Mouse (Mus musculus): ENCODE results near the gene F7. TPM values are rescaled to one million over a fixed set of nuclear protein-coding genes. Genes with fewer than 3 reads are reported as not detected.
"Not testable (repeated sequence)": the region's sequence is repeated elsewhere in the genome, so short reads cannot be mapped to it uniquely, and the experiment has no call there.

F7 gene
- polyA plus RNA-seq, 1 experiment: 27.2 TPM

GRCm38 (mm10) chr8:13050550-13050949 lies 24.7 kb downstream of the F7 start:
- DNase-seq: no peak
- TF ChIP-seq POLR2A (IDR thresholded peaks at IDR 0.05; ENCODE audit: borderline replicate concordance, extremely low read depth, low read depth, low read length) (no peak), CTCF (IDR thresholded peaks at IDR 0.05; ENCODE audit: insufficient read depth, low read length) (no peak)
- no peak overlapping the region for H3K4me3 ChIP-seq (replicated peaks; ENCODE audit: extremely low read depth, low read depth, low read length)
- 75% methylated on average over 10 of the region's 10 CpGs for WGBS
- H3K4me1 ChIP-seq (ENCODE audit: control insufficient read depth, insufficient read depth, low read length): no peaks in the 10 kb centered on the region

- TF ChIP-seq POLR2A (IDR thresholded peaks at IDR 0.05; ENCODE audit: borderline replicate concordance, extremely low read depth, low read depth, low read length): no peak
- TF ChIP-seq CTCF (IDR thresholded peaks at IDR 0.05; ENCODE audit: insufficient read depth, low read length): no peak
- 82% methylated on average over 4 of the region's 4 CpGs for WGBS
- no peak for DNase-seq
These were observed 31.5 kb downstream of the F7 start for GRCm38 (mm10) chr8:13057351-13057750.

GRCm38 (mm10) chr8:13060441-13061150 lies 34.8 kb downstream of the F7 start, which contains the start of gene Proz:
Proz (plus strand) TSS chr8:13060914.
- no peak for DNase-seq
- H3K4me3 ChIP-seq (replicated peaks; ENCODE audit: extremely low read depth, low read depth, low read length): no peak within 1 kb of the TSS
- WGBS: 75% methylated on average over 17 of the region's 17 CpGs
- peaks cover 2% of the 10 kb centered on the region; the same call in 1 of the 2 replicates for H3K4me1 ChIP-seq (ENCODE audit: control insufficient read depth, insufficient read depth, low read length)
- TF ChIP-seq CTCF (IDR thresholded peaks at IDR 0.05; ENCODE audit: insufficient read depth, low read length) (no peak), POLR2A (IDR thresholded peaks at IDR 0.05; ENCODE audit: borderline replicate concordance, extremely low read depth, low read depth, low read length) (no peak)

More at GRCm38 (mm10) chr8:13057351-13057750, 31.5 kb downstream of the F7 start:
- H3K4me1 ChIP-seq (ENCODE audit: control insufficient read depth, insufficient read depth, low read length): peaks cover 2% of the 10 kb centered on the region; the same call in 1 of the 2 replicates
- H3K4me3 ChIP-seq (replicated peaks; ENCODE audit: extremely low read depth, low read depth, low read length): no peak overlapping the region

- no peak overlapping the region for H3K4me3 ChIP-seq (replicated peaks; ENCODE audit: extremely low read depth, low read depth, low read length)
- no peak for TF ChIP-seq CTCF (IDR thresholded peaks at IDR 0.05; ENCODE audit: insufficient read depth, low read length)
- TF ChIP-seq POLR2A (IDR thresholded peaks at IDR 0.05; ENCODE audit: borderline replicate concordance, extremely low read depth, low read depth, low read length): no peak
- peak; percentile 35 for DNase-seq
- WGBS: 47% methylated on average over 16 of the region's 16 CpGs
- H3K4me1 ChIP-seq (ENCODE audit: control insufficient read depth, insufficient read depth, low read length): no peaks in the 10 kb centered on the region
These were observed 37.3 kb downstream of the F7 start for GRCm38 (mm10) chr8:13063112-13063511.

GRCm38 (mm10) chr8:13073255-13073654 lies 47.4 kb downstream of the F7 start:
- H3K4me1 ChIP-seq (ENCODE audit: control insufficient read depth, insufficient read depth, low read length): no peaks in the 10 kb centered on the region; the same call in 1 of the 2 replicates
- no peak for TF ChIP-seq CTCF (IDR thresholded peaks at IDR 0.05; ENCODE audit: insufficient read depth, low read length)
- 0 out of 2 replicates have a peak, but pooled peaks have one; percentile 19 for TF ChIP-seq POLR2A (IDR thresholded peaks at IDR 0.05; ENCODE audit: borderline replicate concordance, extremely low read depth, low read depth, low read length)
- DNase-seq: no peak
- no peak overlapping the region for H3K4me3 ChIP-seq (replicated peaks; ENCODE audit: extremely low read depth, low read depth, low read length)
- 78% methylated on average over 11 of the region's 11 CpGs for WGBS

GRCm38 (mm10) chr8:13075044-13075443 lies 49.2 kb downstream of the F7 start:
- Histone ChIP-seq H3K4me3 (replicated peaks; ENCODE audit: extremely low read depth, low read depth, low read length) (no peak overlapping the region), H3K4me1 (ENCODE audit: control insufficient read depth, insufficient read depth, low read length) (no peaks in the 10 kb centered on the region; the same call in 1 of the 2 replicates)
- 81% methylated on average over 8 of the region's 8 CpGs for WGBS
- peak; percentile 20 for DNase-seq
- TF ChIP-seq CTCF (IDR thresholded peaks at IDR 0.05; ENCODE audit: insufficient read depth, low read length) (no peak), POLR2A (IDR thresholded peaks at IDR 0.05; ENCODE audit: borderline replicate concordance, extremely low read depth, low read depth, low read length) (no peak)

GRCm38 (mm10) chr8:13075579-13075978 lies 49.7 kb downstream of the F7 start:
- H3K4me3 ChIP-seq (replicated peaks; ENCODE audit: extremely low read depth, low read depth, low read length); DNase-seq; H3K4me1 ChIP-seq (ENCODE audit: control insufficient read depth, insufficient read depth, low read length): not testable (repeated sequence)
- 93% methylated on average over 1 of the region's 1 CpGs for WGBS

GRCm38 (mm10) chr8:13077542-13077941 lies 51.7 kb downstream of the F7 start:
- Histone ChIP-seq H3K4me3 (replicated peaks; ENCODE audit: extremely low read depth, low read depth, low read length) (no peak overlapping the region), H3K4me1 (ENCODE audit: control insufficient read depth, insufficient read depth, low read length) (no peaks in the 10 kb centered on the region; the same call in 1 of the 2 replicates)
- WGBS: 88% methylated on average over 7 of the region's 7 CpGs
- DNase-seq: no peak
- TF ChIP-seq POLR2A (IDR thresholded peaks at IDR 0.05; ENCODE audit: borderline replicate concordance, extremely low read depth, low read depth, low read length) (no peak), CTCF (IDR thresholded peaks at IDR 0.05; ENCODE audit: insufficient read depth, low read length) (no peak)

Other genes starting within 250 kb of the F7 start
- 42.8 and 65.2 TPM in 2 replicates for gene Mcf2l, start 152.2 kb upstream of the F7 start, polyA plus RNA-seq (2012; rRNA removed)
- gene F10, start 11.3 kb downstream of the F7 start, polyA plus RNA-seq (2012; rRNA removed): 6.0 and 18.5 TPM in 2 replicates
- 3.2 and 4.5 TPM in 2 replicates for gene Proz, start 34.9 kb downstream of the F7 start, polyA plus RNA-seq (2012; rRNA removed)
- 21.3 and 22.1 TPM in 2 replicates for gene Pcid2, start 79.4 kb downstream of the F7 start, polyA plus RNA-seq (2012; rRNA removed)
- 37.3 and 41.4 TPM in 2 replicates for gene Cul4a, start 79.6 kb downstream of the F7 start, polyA plus RNA-seq (2012; rRNA removed)
- 602 and 729 TPM in 2 replicates for gene Lamp1, start 133.1 kb downstream of the F7 start, polyA plus RNA-seq (2012; rRNA removed)
- 19.0 and 21.4 TPM in 2 replicates for gene Grtp1, start 174.6 kb downstream of the F7 start, polyA plus RNA-seq (2012; rRNA removed)
- 0.91 and 2.2 TPM in 2 replicates for gene Adprhl1, start 228.1 kb downstream of the F7 start, polyA plus RNA-seq (2012; rRNA removed)

All from lung, adult 2 months (tissue).